Mouse (Mus musculus) CH12.LX (cell line): Measurements from ENCODE around the gene Plce1.

Experiments used
- CHD1 ChIP-seq: IDR thresholded peaks from 2 replicates; pipeline ENCODE4 v1.6.1; 2012; ENCODE audit warnings: low read depth, low read length, improper control_type of control experiment, inconsistent platforms
- CTCF ChIP-seq, 2 experiments: IDR thresholded peaks in 1 of 2; conservative IDR thresholded peaks in 1 of 2; 2 replicates each; pipeline ENCODE4 v1.5.1; 2011 to 2012; ENCODE audit warnings: low read depth in 2 of 2, low read length in 2 of 2, improper control_type of control experiment in 1 of 2, inconsistent platforms in 1 of 2, mild to moderate bottlenecking in 1 of 2, moderate library complexity in 1 of 2
- EP300 ChIP-seq: IDR thresholded peaks from 2 replicates; pipeline ENCODE4 v1.6.1; 2011; ENCODE audit warnings: low read length, improper control_type of control experiment
- ETS1 ChIP-seq: conservative IDR thresholded peaks from 2 replicates; pipeline ENCODE4 v1.6.1; 2012; ENCODE audit warnings: low read depth, mild to moderate bottlenecking, inconsistent platforms, low read length, improper control_type of control experiment, moderate library complexity
- POLR2A ChIP-seq: IDR thresholded peaks from 2 replicates; pipeline ENCODE4 v1.6.1; 2011; ENCODE audit warnings: low read depth, mild to moderate bottlenecking, improper control_type of control experiment, low read length
- ZKSCAN1 ChIP-seq: IDR thresholded peaks from 2 replicates; pipeline ENCODE4 v1.6.1; 2012; ENCODE audit warnings: low read depth, inconsistent platforms, low read length, improper control_type of control experiment, borderline replicate concordance

DNA sequence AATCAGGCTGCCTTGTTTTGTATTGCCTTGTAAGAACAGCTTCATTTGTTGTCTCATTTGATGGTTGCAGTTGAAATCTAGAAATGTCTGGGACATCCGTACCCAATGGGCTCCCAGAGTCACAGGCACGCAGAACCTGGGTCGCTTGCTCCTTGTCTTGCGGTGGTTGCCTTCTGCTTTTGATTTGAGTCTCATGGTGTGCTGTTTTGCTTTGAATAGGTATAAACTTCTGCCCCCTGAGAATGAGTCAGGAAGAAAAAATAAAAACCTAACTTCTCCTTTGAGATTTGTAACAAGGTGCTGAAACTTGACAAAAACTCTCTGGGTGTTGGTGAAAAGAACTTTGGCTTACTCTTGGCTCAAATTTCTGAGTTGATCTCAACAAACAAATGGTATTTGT lies 115.2 kb downstream of the Plce1 start:
- TF ChIP-seq CTCF (conservative IDR thresholded peaks at IDR 0.05 in 1 of 2, IDR thresholded peaks at IDR 0.05 in 1 of 2; ENCODE audit: low read depth in 2 of 2, low read length in 2 of 2) (no peak), ZKSCAN1 (no peak), ETS1 (no peak), EP300 (peak; percentile 24; the same call in 1 of the 2 replicates), POLR2A (no peak), CHD1 (no peak)
